Mouse (Mus musculus) ES-Bruce4 (cell line): ENCODE measurements around the gene Lyz2.

ENCODE experiments used
- CTCF ChIP-seq: IDR thresholded peaks from one replicate; pipeline ENCODE4 v1.8.1; 2011; ENCODE audit warnings: low read depth, low read length
- POLR2A ChIP-seq: IDR thresholded peaks from one replicate; pipeline ENCODE4 v1.8.1; 2011; ENCODE audit warnings: low read length; ENCODE audit not compliant: insufficient read depth

- TF ChIP-seq POLR2A = no peak
- no peak for TF ChIP-seq CTCF
These were observed 22.3 kb downstream of the Lyz2 start for GRCm38 (mm10) chr10:117259870-117260269.
